8 mouse cellular contexts compared by ENCODE assay signal in genomic region chr5:88565148-88566033, GRCm38 (mm10). TPM values are rescaled to one million over a fixed set of nuclear protein-coding genes. Genes with fewer than 3 reads are reported as not detected.
A peak's percentile ranks its signal among the peaks of the same experiment; 100 is the strongest.
DNase-seq lines count a peak whose midpoint lies in the region; ATAC-seq and TF ChIP-seq lines count a peak whose summit lies in the region.

No protein-coding gene starts in this region.

- no peak for TF ChIP-seq CTCF in hindbrain, postnatal 0 days (IDR thresholded peaks at IDR 0.05; ENCODE audit: low read depth)

- H3K4me2 ChIP-seq in hindbrain, postnatal 0 days (ENCODE audit: low read depth, low read length) = peak overlapping the region; percentile 75
- peak overlapping the region; percentile 72 for H3K4me2 ChIP-seq in limb, embryonic 12.5 days
- peak overlapping the region; percentile 73 for H3K4me2 ChIP-seq in midbrain, embryonic 12.5 days (replicated peaks)

- peak overlapping the region; percentile 89 for H3K4me3 ChIP-seq in hindbrain, postnatal 0 days (ENCODE audit: low read length)
- H3K4me3 ChIP-seq in limb, embryonic 12.5 days (replicated peaks) = peak overlapping the region; percentile 94
- H3K4me3 ChIP-seq in midbrain, embryonic 12.5 days = peak overlapping the region; percentile 94

- ATAC-seq in frontal cortex, adult (ENCODE audit: low TSS enrichment) = peak; percentile 71
- ATAC-seq in hindbrain, postnatal 0 days = peak; percentile 77
- peak; percentile 77 for ATAC-seq in limb, embryonic 12.5 days (ENCODE audit: insufficient number of reproducible peaks, insufficient read depth, low FRiP score, low TSS enrichment, low read depth)
- peak; percentile 81 for ATAC-seq in midbrain, embryonic 12.5 days (ENCODE audit: low FRiP score, low read depth)

- no peak for DNase-seq in frontal cortex, postnatal 14 days (ENCODE audit: low spot score in 2 of 2)
- DNase-seq in cerebellum, postnatal 25 days = peak; percentile 80 to 86
- peak; percentile 82 for DNase-seq in gastrocnemius, postnatal 10 days
- DNase-seq in hindbrain, postnatal 0 days (ENCODE audit: low spot score) = peak; percentile 68
- peak; percentile 43 to 76 for DNase-seq in spleen, postnatal 4 days (ENCODE audit: low spot score in 2 of 2)

- peak overlapping the region; percentile 85 for H3K27ac ChIP-seq in hindbrain, postnatal 0 days
- H3K27ac ChIP-seq in limb, embryonic 12.5 days = peak overlapping the region; percentile 88
- H3K27ac ChIP-seq in midbrain, embryonic 12.5 days (replicated peaks) = peak overlapping the region; percentile 92

- WGBS in hindbrain, postnatal 0 days = 3% methylated on average over 58 of the region's 119 CpGs
- WGBS in limb, embryonic 12.5 days = 1% methylated on average over 92 of the region's 119 CpGs
- under 1% methylated on average over 72 of the region's 119 CpGs for WGBS in midbrain, embryonic 12.5 days

- no peaks in the 10 kb centered on the region for H3K36me3 ChIP-seq in hindbrain, postnatal 0 days (ENCODE audit: insufficient read depth, low read length)
- H3K36me3 ChIP-seq in limb, embryonic 12.5 days = peaks cover 2% of the 10 kb centered on the region; the same call in 1 of the 2 replicates
- peaks cover 3% of the 10 kb centered on the region; the same call in 1 of the 2 replicates for H3K36me3 ChIP-seq in midbrain, embryonic 12.5 days

- H3K27me3 ChIP-seq in hindbrain, postnatal 0 days (ENCODE audit: insufficient read depth, low read length) = no peaks in the 10 kb centered on the region
- H3K27me3 ChIP-seq in limb, embryonic 12.5 days = no peaks in the 10 kb centered on the region
- no peaks in the 10 kb centered on the region for H3K27me3 ChIP-seq in midbrain, embryonic 12.5 days

- peak overlapping the region; percentile 89 for H3K9ac ChIP-seq in hindbrain, postnatal 0 days (replicated peaks; ENCODE audit: low read length)
- H3K9ac ChIP-seq in limb, embryonic 12.5 days (replicated peaks) = peak overlapping the region; percentile 91
- peak overlapping the region; percentile 90 for H3K9ac ChIP-seq in midbrain, embryonic 12.5 days (replicated peaks)

- H3K4me1 ChIP-seq in hindbrain, postnatal 0 days (ENCODE audit: insufficient read depth, low read length) = peaks cover 4% of the 10 kb centered on the region; the same call in 1 of the 2 replicates
- H3K4me1 ChIP-seq in limb, embryonic 12.5 days (replicated peaks) = peaks cover 5% of the 10 kb centered on the region; the same call in 1 of the 2 replicates
- peaks cover 10% of the 10 kb centered on the region for H3K4me1 ChIP-seq in midbrain, embryonic 12.5 days

- H3K9me3 ChIP-seq in hindbrain, postnatal 0 days (ENCODE audit: low read length) = no peaks in the 10 kb centered on the region
- no peaks in the 10 kb centered on the region for H3K9me3 ChIP-seq in limb, embryonic 12.5 days
- H3K9me3 ChIP-seq in midbrain, embryonic 12.5 days = no peaks in the 10 kb centered on the region

RNA-seq across cellular contexts. Expression of gene Rufy3, which starts 0.6 kb away (rescaled TPM):
- 10 to 100 TPM in 1 of 2 experiments, 1 to 10 TPM in 1; 8.9 to 13.2 TPM for total RNA-seq in gastrocnemius, postnatal 10 days (2021)
- total RNA-seq in hindbrain, postnatal 0 days (2014; rRNA removed) = 169 and 191 TPM in 2 replicates
- 197 and 210 TPM in 2 replicates for polyA plus RNA-seq in hindbrain, postnatal 0 days (2015; fragmentation: Nextera tagmentation; extraction: Ambion mirVana)
- 13.8 TPM in 2 replicates for polyA plus RNA-seq in limb, embryonic 12.5 days (2016; fragmentation: Nextera tagmentation; extraction: Ambion mirVana)
- polyA plus RNA-seq in midbrain, embryonic 12.5 days (2016; fragmentation: Nextera tagmentation; extraction: Ambion mirVana) = 210 and 235 TPM in 2 replicates

RNA-seq across cellular contexts. Expression of gene Utp3, which starts 11.1 kb away (rescaled TPM):
- 10 to 100 TPM; 24.2 to 27.1 TPM for total RNA-seq in gastrocnemius, postnatal 10 days (2021)
- total RNA-seq in hindbrain, postnatal 0 days (2014; rRNA removed) = 8.5 and 11.3 TPM in 2 replicates
- 51.8 and 55.5 TPM in 2 replicates for polyA plus RNA-seq in hindbrain, postnatal 0 days (2015; fragmentation: Nextera tagmentation; extraction: Ambion mirVana)
- polyA plus RNA-seq in limb, embryonic 12.5 days (2016; fragmentation: Nextera tagmentation; extraction: Ambion mirVana) = 71.1 and 81.0 TPM in 2 replicates
- 58.2 and 59.1 TPM in 2 replicates for polyA plus RNA-seq in midbrain, embryonic 12.5 days (2016; fragmentation: Nextera tagmentation; extraction: Ambion mirVana)

RNA-seq across cellular contexts. Expression of gene Jchain, which starts 37.7 kb away (rescaled TPM):
- total RNA-seq in gastrocnemius, postnatal 10 days (2021) = under 1 TPM in 1 of 2 experiments, not detected in 1; 0.23 TPM
- total RNA-seq in hindbrain, postnatal 0 days (2014; rRNA removed) = 0.36 and 0.99 TPM in 2 replicates
- 0.29 and 0.45 TPM in 2 replicates for polyA plus RNA-seq in hindbrain, postnatal 0 days (2015; fragmentation: Nextera tagmentation; extraction: Ambion mirVana)
- polyA plus RNA-seq in limb, embryonic 12.5 days (2016; fragmentation: Nextera tagmentation; extraction: Ambion mirVana) = not detected in 2 replicates
- 0.17 and 0.33 TPM in 2 replicates for polyA plus RNA-seq in midbrain, embryonic 12.5 days (2016; fragmentation: Nextera tagmentation; extraction: Ambion mirVana)

Comparison
In these comparisons a context has a peak if more than half of its experiments do, and no peak if none do; other contexts are left out.
1. DNase-seq: peak in cerebellum, postnatal 25 days (2 of 2), gastrocnemius, postnatal 10 days (single experiment), hindbrain, postnatal 0 days (single experiment) and spleen, postnatal 4 days (2 of 2); none in frontal cortex, postnatal 14 days (0 of 2).
2. RNA of gene Rufy3, which starts 0.6 kb away (polyA plus RNA-seq): 210 to 235 TPM in midbrain, embryonic 12.5 days and 197 to 210 TPM in hindbrain, postnatal 0 days; 13.8 TPM in limb, embryonic 12.5 days; every median in the first group is over 10 times any median in the second.
3. Peak in every context shown above with its lines, with median percentiles within 50 percentile points of each other: ATAC-seq, H3K27ac ChIP-seq, H3K4me2 ChIP-seq, H3K4me3 ChIP-seq and H3K9ac ChIP-seq.